Mouse (Mus musculus): ENCODE measurements at regions not wholly inside any gene's neighbourhood (a gene's known extent, or its start where the extent isn't known, plus 50 kb on each side); places are given as distances from the start of the nearest gene placed in this dataset.

GRCm38 (mm10) chr7:136500059-136500458, 394.4 kb upstream of the Mgmt start:
- ATAC-seq: peak; percentile 77
- WGBS: 9% methylated on average over 4 of the region's 4 CpGs
- Histone ChIP-seq H3K4me1 (replicated peaks; ENCODE audit: control insufficient read depth, insufficient read depth, low read length) (peaks cover 38% of the 10 kb centered on the region), H3K9me3 (ENCODE audit: control insufficient read depth, low read length) (no peaks in the 10 kb centered on the region), H3K27ac (ENCODE audit: low read length) (no peak overlapping the region), H3K36me3 (ENCODE audit: control insufficient read depth, insufficient read depth) (no peaks in the 10 kb centered on the region), H3K4me3 (replicated peaks; ENCODE audit: low read length) (no peak overlapping the region), H3K4me2 (ENCODE audit: low read length) (no peak overlapping the region), H3K27me3 (replicated peaks; ENCODE audit: control insufficient read depth, insufficient read depth, low read length) (peaks cover 42% of the 10 kb centered on the region), H3K9ac (replicated peaks; ENCODE audit: low read depth, low read length) (no peak overlapping the region)

GRCm38 (mm10) chr7:136501094-136501493, 393.3 kb upstream of the Mgmt start:
- peaks cover 32% of the 10 kb centered on the region for H3K27me3 ChIP-seq (replicated peaks; ENCODE audit: control insufficient read depth, insufficient read depth, low read length)
- no peaks in the 10 kb centered on the region for H3K36me3 ChIP-seq (ENCODE audit: control insufficient read depth, insufficient read depth)
- no peaks in the 10 kb centered on the region for H3K9me3 ChIP-seq (ENCODE audit: control insufficient read depth, low read length)
- no peak overlapping the region for H3K27ac ChIP-seq (ENCODE audit: low read length)
- peaks cover 38% of the 10 kb centered on the region for H3K4me1 ChIP-seq (replicated peaks; ENCODE audit: control insufficient read depth, insufficient read depth, low read length)
- no peak overlapping the region for H3K9ac ChIP-seq (replicated peaks; ENCODE audit: low read depth, low read length)
- no peak for ATAC-seq
- H3K4me2 ChIP-seq (ENCODE audit: low read length): no peak overlapping the region
- H3K4me3 ChIP-seq (replicated peaks; ENCODE audit: low read length): no peak overlapping the region
- WGBS: 83% methylated on average over 7 of the region's 7 CpGs

- no peak overlapping the region for H3K4me2 ChIP-seq (ENCODE audit: low read length)
- peaks cover 31% of the 10 kb centered on the region for H3K4me1 ChIP-seq (replicated peaks; ENCODE audit: control insufficient read depth, insufficient read depth, low read length)
- no peak overlapping the region for H3K4me3 ChIP-seq (replicated peaks; ENCODE audit: low read length)
- 66% methylated on average over 32 of the region's 32 CpGs for WGBS
- no peak overlapping the region for H3K27ac ChIP-seq (ENCODE audit: low read length)
- no peaks in the 10 kb centered on the region for H3K36me3 ChIP-seq (ENCODE audit: control insufficient read depth, insufficient read depth)
- no peak for ATAC-seq
- peaks cover 26% of the 10 kb centered on the region for H3K27me3 ChIP-seq (replicated peaks; ENCODE audit: control insufficient read depth, insufficient read depth, low read length)
- H3K9me3 ChIP-seq (ENCODE audit: control insufficient read depth, low read length): no peaks in the 10 kb centered on the region
- H3K9ac ChIP-seq (replicated peaks; ENCODE audit: low read depth, low read length): no peak overlapping the region
Measured at GRCm38 (mm10) chr7:136501855-136502847, 392.3 kb upstream of the Mgmt start.

- no peak overlapping the region for H3K4me2 ChIP-seq (ENCODE audit: low read length)
- WGBS: 58% methylated on average over 6 of the region's 6 CpGs
- no peaks in the 10 kb centered on the region for H3K36me3 ChIP-seq (ENCODE audit: control insufficient read depth, insufficient read depth)
- H3K27me3 ChIP-seq (replicated peaks; ENCODE audit: control insufficient read depth, insufficient read depth, low read length): no peaks in the 10 kb centered on the region
- ATAC-seq: no peak
- H3K4me1 ChIP-seq (replicated peaks; ENCODE audit: control insufficient read depth, insufficient read depth, low read length): no peaks in the 10 kb centered on the region
- H3K9me3 ChIP-seq (ENCODE audit: control insufficient read depth, low read length): no peaks in the 10 kb centered on the region
- H3K9ac ChIP-seq (replicated peaks; ENCODE audit: low read depth, low read length): no peak overlapping the region
- no peak overlapping the region for H3K4me3 ChIP-seq (replicated peaks; ENCODE audit: low read length)
- no peak overlapping the region for H3K27ac ChIP-seq (ENCODE audit: low read length)
Measured at GRCm38 (mm10) chr7:136511389-136511788, 383.0 kb upstream of the Mgmt start.

GRCm38 (mm10) chr7:136515376-136515775, 379.0 kb upstream of the Mgmt start:
- no peaks in the 10 kb centered on the region for H3K4me1 ChIP-seq (replicated peaks; ENCODE audit: control insufficient read depth, insufficient read depth, low read length)
- ATAC-seq: no peak
- no peaks in the 10 kb centered on the region for H3K27me3 ChIP-seq (replicated peaks; ENCODE audit: control insufficient read depth, insufficient read depth, low read length)
- no peaks in the 10 kb centered on the region for H3K9me3 ChIP-seq (ENCODE audit: control insufficient read depth, low read length)
- no peak overlapping the region for H3K4me3 ChIP-seq (replicated peaks; ENCODE audit: low read length)
- H3K36me3 ChIP-seq (ENCODE audit: control insufficient read depth, insufficient read depth): no peaks in the 10 kb centered on the region
- H3K27ac ChIP-seq (ENCODE audit: low read length): no peak overlapping the region
- no peak overlapping the region for H3K9ac ChIP-seq (replicated peaks; ENCODE audit: low read depth, low read length)
- 50% methylated on average over 1 of the region's 1 CpGs for WGBS
- H3K4me2 ChIP-seq (ENCODE audit: low read length): no peak overlapping the region

GRCm38 (mm10) chr7:136525821-136526220, 368.6 kb upstream of the Mgmt start:
- no peak overlapping the region for H3K27ac ChIP-seq (ENCODE audit: low read length)
- no peaks in the 10 kb centered on the region for H3K4me1 ChIP-seq (replicated peaks; ENCODE audit: control insufficient read depth, insufficient read depth, low read length)
- H3K9me3 ChIP-seq (ENCODE audit: control insufficient read depth, low read length): no peaks in the 10 kb centered on the region
- no peaks in the 10 kb centered on the region for H3K36me3 ChIP-seq (ENCODE audit: control insufficient read depth, insufficient read depth)
- H3K9ac ChIP-seq (replicated peaks; ENCODE audit: low read depth, low read length): no peak overlapping the region
- no peak for ATAC-seq
- H3K4me3 ChIP-seq (replicated peaks; ENCODE audit: low read length): no peak overlapping the region
- H3K27me3 ChIP-seq (replicated peaks; ENCODE audit: control insufficient read depth, insufficient read depth, low read length): no peaks in the 10 kb centered on the region
- 94% methylated on average over 9 of the region's 9 CpGs for WGBS
- H3K4me2 ChIP-seq (ENCODE audit: low read length): no peak overlapping the region

GRCm38 (mm10) chr7:136530006-136530785, 364.2 kb upstream of the Mgmt start:
- no peak overlapping the region for H3K4me3 ChIP-seq (replicated peaks; ENCODE audit: low read length)
- no peaks in the 10 kb centered on the region for H3K9me3 ChIP-seq (ENCODE audit: control insufficient read depth, low read length)
- H3K4me1 ChIP-seq (replicated peaks; ENCODE audit: control insufficient read depth, insufficient read depth, low read length): no peaks in the 10 kb centered on the region
- no peaks in the 10 kb centered on the region for H3K36me3 ChIP-seq (ENCODE audit: control insufficient read depth, insufficient read depth)
- no peak for ATAC-seq
- no peak overlapping the region for H3K4me2 ChIP-seq (ENCODE audit: low read length)
- H3K27ac ChIP-seq (ENCODE audit: low read length): no peak overlapping the region
- WGBS: 75% methylated on average over 8 of the region's 8 CpGs
- H3K27me3 ChIP-seq (replicated peaks; ENCODE audit: control insufficient read depth, insufficient read depth, low read length): no peaks in the 10 kb centered on the region
- H3K9ac ChIP-seq (replicated peaks; ENCODE audit: low read depth, low read length): no peak overlapping the region

- Histone ChIP-seq H3K4me1 (replicated peaks; ENCODE audit: control insufficient read depth, insufficient read depth, low read length) (no peaks in the 10 kb centered on the region), H3K27ac (ENCODE audit: low read length) (no peak overlapping the region), H3K4me3 (replicated peaks; ENCODE audit: low read length) (no peak overlapping the region), H3K9ac (replicated peaks; ENCODE audit: low read depth, low read length) (no peak overlapping the region), H3K9me3 (ENCODE audit: control insufficient read depth, low read length) (no peaks in the 10 kb centered on the region), H3K4me2 (ENCODE audit: low read length) (no peak overlapping the region), H3K36me3 (ENCODE audit: control insufficient read depth, insufficient read depth) (no peaks in the 10 kb centered on the region), H3K27me3 (replicated peaks; ENCODE audit: control insufficient read depth, insufficient read depth, low read length) (no peaks in the 10 kb centered on the region)
- WGBS: 60% methylated on average over 7 of the region's 7 CpGs
- ATAC-seq: no peak
Measured at GRCm38 (mm10) chr7:136531301-136531700, 363.1 kb upstream of the Mgmt start.

DNA sequence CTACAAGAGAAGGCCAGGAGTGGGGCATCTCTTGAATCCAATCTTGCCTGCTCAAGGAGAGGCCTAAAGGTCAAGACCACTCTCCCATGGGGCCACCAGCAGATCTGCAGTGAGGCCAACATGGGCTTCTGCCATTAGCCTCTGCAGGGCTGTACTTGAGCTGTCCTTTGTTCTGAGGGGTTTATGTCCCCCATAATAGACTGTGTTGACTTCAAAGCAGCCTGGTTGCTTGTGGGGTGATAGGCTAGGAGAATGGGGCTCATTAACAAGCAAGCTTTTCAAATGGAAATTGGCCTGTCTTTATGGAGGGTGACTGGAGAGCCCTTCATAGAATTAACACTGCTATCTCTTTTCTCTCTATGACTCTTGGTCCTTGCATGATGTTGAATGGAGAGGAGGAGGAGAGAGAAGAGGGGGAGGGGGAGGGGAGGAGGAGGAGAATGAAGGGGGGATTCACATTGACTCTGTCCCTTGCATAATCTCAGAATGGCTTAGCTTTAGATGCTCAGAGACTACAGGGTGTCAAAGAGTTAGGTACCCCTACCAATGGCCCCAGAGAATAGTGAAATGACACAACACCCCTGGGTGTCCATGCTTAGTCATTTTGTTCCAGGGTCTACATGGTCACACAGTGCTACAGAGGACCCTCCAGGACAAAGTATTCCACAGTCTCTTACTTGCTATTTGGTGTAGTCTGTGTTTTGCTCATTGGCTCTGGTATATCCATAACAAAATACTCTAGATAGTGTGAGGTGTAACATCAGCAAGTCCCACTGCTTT, 352.3 kb upstream of the Mgmt start:
- Histone ChIP-seq H3K27ac (ENCODE audit: low read length) (no peak overlapping the region), H3K4me2 (ENCODE audit: low read length) (no peak overlapping the region), H3K36me3 (ENCODE audit: control insufficient read depth, insufficient read depth) (no peaks in the 10 kb centered on the region), H3K4me3 (replicated peaks; ENCODE audit: low read length) (no peak overlapping the region), H3K9me3 (ENCODE audit: control insufficient read depth, low read length) (no peaks in the 10 kb centered on the region), H3K4me1 (replicated peaks; ENCODE audit: control insufficient read depth, insufficient read depth, low read length) (no peaks in the 10 kb centered on the region; the same call in 1 of the 2 replicates), H3K9ac (replicated peaks; ENCODE audit: low read depth, low read length) (no peak overlapping the region), H3K27me3 (replicated peaks; ENCODE audit: control insufficient read depth, insufficient read depth, low read length) (0 out of 2 replicates have a peak, but pooled peaks cover 2% of the 10 kb centered on the region)
- peak; percentile 55; the same call in 1 of the 2 replicates for ATAC-seq
